Mouse (Mus musculus): Measurements from ENCODE around the gene Setd7. TPM values are rescaled to one million over a fixed set of nuclear protein-coding genes. Genes with fewer than 3 reads are reported as not detected.
A peak's percentile ranks its signal among the peaks of the same experiment; 100 is the strongest.

Setd7 gene
- polyA plus RNA-seq (2016; fragmentation: Nextera tagmentation; extraction: Ambion mirVana), result 3.6 and 4.1 TPM in 2 replicates

- Histone ChIP-seq H3K27me3 (replicated peaks) (no peaks in the 10 kb centered on the region), H3K4me2 (peak within 1 kb of the TSS; percentile 100), H3K9ac (peak within 1 kb of the TSS; percentile 99), H3K27ac (ENCODE audit: poor library complexity, severe bottlenecking) (peak within 1 kb of the TSS; percentile 98), H3K4me3 (peak within 1 kb of the TSS; percentile 96), H3K36me3 (peaks cover 9% of the 10 kb centered on the region), H3K9me3 (replicated peaks) (no peaks in the 10 kb centered on the region), H3K4me1 (replicated peaks) (peaks cover 19% of the 10 kb centered on the region)
- ATAC-seq (ENCODE audit: insufficient number of reproducible peaks, low FRiP score), result peak; percentile 84
- 1% methylated on average over 45 of the region's 48 CpGs for WGBS
Measured at GRCm38 (mm10) chr3:51560511-51561108, at the start of gene Setd7. Gene Setd7, minus strand, starts transcription at chr3:51560879.

GRCm38 (mm10) chr3:51604489-51604888, 43.8 kb upstream of the Setd7 start:
- H3K27me3 ChIP-seq (replicated peaks), result no peaks in the 10 kb centered on the region
- H3K4me1 ChIP-seq (replicated peaks), result no peaks in the 10 kb centered on the region
- H3K4me2 ChIP-seq, result no peak overlapping the region
- no peak overlapping the region for H3K9ac ChIP-seq
- H3K9me3 ChIP-seq (replicated peaks), result 0 out of 2 replicates have a peak, but pooled peaks cover 5% of the 10 kb centered on the region
- no peaks in the 10 kb centered on the region for H3K36me3 ChIP-seq
- no peak overlapping the region for H3K4me3 ChIP-seq
- H3K27ac ChIP-seq (ENCODE audit: poor library complexity, severe bottlenecking), result no peak overlapping the region
- ATAC-seq (ENCODE audit: insufficient number of reproducible peaks, low FRiP score), result no peak
- WGBS, result 76% methylated on average over 3 of the region's 3 CpGs

GRCm38 (mm10) chr3:51603705-51604291, 43.1 kb upstream of the Setd7 start:
- no peak for ATAC-seq (ENCODE audit: insufficient number of reproducible peaks, low FRiP score)

GRCm38 (mm10) chr3:51601461-51601860, 40.8 kb upstream of the Setd7 start:
- Histone ChIP-seq H3K9me3 (replicated peaks) (0 out of 2 replicates have a peak, but pooled peaks cover 5% of the 10 kb centered on the region), H3K9ac (no peak overlapping the region), H3K27ac (ENCODE audit: poor library complexity, severe bottlenecking) (no peak overlapping the region), H3K4me1 (replicated peaks) (no peaks in the 10 kb centered on the region), H3K4me3 (no peak overlapping the region), H3K27me3 (replicated peaks) (no peaks in the 10 kb centered on the region), H3K36me3 (no peaks in the 10 kb centered on the region), H3K4me2 (no peak overlapping the region)
- ATAC-seq (ENCODE audit: insufficient number of reproducible peaks, low FRiP score), result no peak
- 84% methylated on average over 2 of the region's 2 CpGs for WGBS

More at GRCm38 (mm10) chr3:51603705-51604291, 43.1 kb upstream of the Setd7 start:
- no peaks in the 10 kb centered on the region for H3K36me3 ChIP-seq
- no peaks in the 10 kb centered on the region for H3K4me1 ChIP-seq (replicated peaks)
- no peak overlapping the region for H3K9ac ChIP-seq
- no peaks in the 10 kb centered on the region for H3K27me3 ChIP-seq (replicated peaks)
- H3K4me2 ChIP-seq, result no peak overlapping the region
- H3K9me3 ChIP-seq (replicated peaks), result 0 out of 2 replicates have a peak, but pooled peaks cover 5% of the 10 kb centered on the region
- H3K4me3 ChIP-seq, result no peak overlapping the region
- 91% methylated on average over 15 of the region's 15 CpGs for WGBS
- no peak overlapping the region for H3K27ac ChIP-seq (ENCODE audit: poor library complexity, severe bottlenecking)

GRCm38 (mm10) chr3:51600728-51601127, 40.0 kb upstream of the Setd7 start:
- no peak overlapping the region for H3K4me2 ChIP-seq
- H3K27ac ChIP-seq (ENCODE audit: poor library complexity, severe bottlenecking), result no peak overlapping the region
- H3K9ac ChIP-seq, result no peak overlapping the region
- ATAC-seq (ENCODE audit: insufficient number of reproducible peaks, low FRiP score), result no peak
- H3K27me3 ChIP-seq (replicated peaks), result no peaks in the 10 kb centered on the region
- 0 out of 2 replicates have a peak, but pooled peaks cover 5% of the 10 kb centered on the region for H3K9me3 ChIP-seq (replicated peaks)
- H3K36me3 ChIP-seq, result no peaks in the 10 kb centered on the region
- H3K4me1 ChIP-seq (replicated peaks), result no peaks in the 10 kb centered on the region
- 85% methylated on average over 4 of the region's 4 CpGs for WGBS
- H3K4me3 ChIP-seq, result no peak overlapping the region

GRCm38 (mm10) chr3:51599057-51599630, 38.5 kb upstream of the Setd7 start:
- Histone ChIP-seq H3K27me3 (replicated peaks) (no peaks in the 10 kb centered on the region), H3K4me1 (replicated peaks) (no peaks in the 10 kb centered on the region), H3K27ac (ENCODE audit: poor library complexity, severe bottlenecking) (no peak overlapping the region), H3K9ac (no peak overlapping the region), H3K4me2 (no peak overlapping the region), H3K4me3 (no peak overlapping the region), H3K9me3 (replicated peaks) (0 out of 2 replicates have a peak, but pooled peaks cover 5% of the 10 kb centered on the region), H3K36me3 (no peaks in the 10 kb centered on the region)
- no peak for ATAC-seq (ENCODE audit: insufficient number of reproducible peaks, low FRiP score)
- WGBS, result 77% methylated on average over 12 of the region's 12 CpGs

GRCm38 (mm10) chr3:51596538-51596937, 35.9 kb upstream of the Setd7 start:
- WGBS, result 76% methylated on average over 2 of the region's 2 CpGs
- ATAC-seq (ENCODE audit: insufficient number of reproducible peaks, low FRiP score), result no peak

GRCm38 (mm10) chr3:51593506-51593905, 32.8 kb upstream of the Setd7 start:
- Histone ChIP-seq H3K36me3 (no peaks in the 10 kb centered on the region), H3K27me3 (replicated peaks) (no peaks in the 10 kb centered on the region), H3K4me2 (no peak overlapping the region), H3K9me3 (replicated peaks) (no peaks in the 10 kb centered on the region), H3K4me1 (replicated peaks) (peaks cover 7% of the 10 kb centered on the region; the same call in 1 of the 2 replicates), H3K27ac (ENCODE audit: poor library complexity, severe bottlenecking) (no peak overlapping the region), H3K4me3 (no peak overlapping the region), H3K9ac (no peak overlapping the region)
- 78% methylated on average over 1 of the region's 1 CpGs for WGBS
- ATAC-seq (ENCODE audit: insufficient number of reproducible peaks, low FRiP score), result no peak

More at GRCm38 (mm10) chr3:51596538-51596937, 35.9 kb upstream of the Setd7 start:
- Histone ChIP-seq H3K36me3 (no peaks in the 10 kb centered on the region), H3K4me2 (no peak overlapping the region), H3K4me3 (no peak overlapping the region), H3K4me1 (replicated peaks) (peaks cover 7% of the 10 kb centered on the region; the same call in 1 of the 2 replicates), H3K27ac (ENCODE audit: poor library complexity, severe bottlenecking) (no peak overlapping the region), H3K9me3 (replicated peaks) (no peaks in the 10 kb centered on the region), H3K27me3 (replicated peaks) (no peaks in the 10 kb centered on the region), H3K9ac (no peak overlapping the region)

GRCm38 (mm10) chr3:51591591-51591990, 30.9 kb upstream of the Setd7 start:
- H3K36me3 ChIP-seq, result no peaks in the 10 kb centered on the region
- no peak overlapping the region for H3K9ac ChIP-seq
- peaks cover 7% of the 10 kb centered on the region; the same call in 1 of the 2 replicates for H3K4me1 ChIP-seq (replicated peaks)
- no peak overlapping the region for H3K4me2 ChIP-seq
- no peaks in the 10 kb centered on the region for H3K9me3 ChIP-seq (replicated peaks)
- no peak overlapping the region for H3K27ac ChIP-seq (ENCODE audit: poor library complexity, severe bottlenecking)
- no peak overlapping the region for H3K4me3 ChIP-seq
- no peak for ATAC-seq (ENCODE audit: insufficient number of reproducible peaks, low FRiP score)
- H3K27me3 ChIP-seq (replicated peaks), result no peaks in the 10 kb centered on the region
- 85% methylated on average over 6 of the region's 6 CpGs for WGBS

- Histone ChIP-seq H3K27me3 (replicated peaks) (no peaks in the 10 kb centered on the region), H3K9me3 (replicated peaks) (no peaks in the 10 kb centered on the region), H3K4me1 (replicated peaks) (peaks cover 7% of the 10 kb centered on the region; the same call in 1 of the 2 replicates), H3K27ac (ENCODE audit: poor library complexity, severe bottlenecking) (no peak overlapping the region), H3K4me3 (no peak overlapping the region), H3K9ac (no peak overlapping the region), H3K36me3 (no peaks in the 10 kb centered on the region), H3K4me2 (no peak overlapping the region)
- no peak for ATAC-seq (ENCODE audit: insufficient number of reproducible peaks, low FRiP score)
- WGBS, result 45% methylated on average over 15 of the region's 15 CpGs
Measured at GRCm38 (mm10) chr3:51590207-51590892, 29.7 kb upstream of the Setd7 start.
